Mouse (Mus musculus): Measurements from ENCODE around the gene Vps33b.
A peak's percentile ranks its signal among the peaks of the same experiment; 100 is the strongest.

The Vps33b gene

GRCm38 (mm10) chr7:80268897-80269750, at the start of gene Vps33b:
Gene Vps33b, plus strand, starts transcription at chr7:80269649.
- peak; percentile 95 to 97 for DNase-seq (ENCODE audit: low spot score in 2 of 2)

DNA sequence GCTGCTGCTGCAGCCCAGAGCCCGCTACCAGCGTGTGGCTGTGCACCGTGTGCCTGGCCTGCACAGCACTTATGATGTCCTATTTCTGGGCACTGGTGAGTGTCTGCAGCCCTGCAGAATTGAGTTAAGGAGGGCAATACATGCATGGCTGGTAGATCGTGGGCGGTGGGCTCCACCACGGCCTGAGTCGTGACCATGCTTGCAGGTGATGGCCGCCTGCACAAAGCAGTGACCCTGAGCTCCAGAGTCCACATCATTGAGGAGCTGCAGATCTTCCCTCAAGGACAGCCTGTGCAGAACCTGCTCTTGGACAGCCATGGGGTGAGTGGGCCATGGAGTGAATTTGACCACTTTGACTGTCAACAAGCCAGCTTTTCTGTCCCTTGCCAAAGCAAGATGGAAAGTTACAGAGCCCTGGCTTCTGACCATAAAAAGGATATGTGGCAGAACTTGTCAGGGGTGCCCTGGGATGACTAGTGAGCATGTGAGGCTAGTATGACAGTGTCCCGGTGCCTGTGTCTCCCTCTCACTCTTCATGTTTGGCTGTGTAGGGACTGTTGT, 49.1 kb upstream of the Vps33b start:
- no peak for DNase-seq (ENCODE audit: low spot score in 2 of 2)

- DNase-seq (ENCODE audit: low spot score in 2 of 2), result no peak
Measured at GRCm38 (mm10) chr7:80221179-80221750, 48.2 kb upstream of the Vps33b start.

GRCm38 (mm10) chr7:80227065-80227464, 42.4 kb upstream of the Vps33b start:
- DNase-seq (ENCODE audit: low spot score in 2 of 2), result no peak

GRCm38 (mm10) chr7:80230196-80230595, 39.3 kb upstream of the Vps33b start:
- no peak for DNase-seq (ENCODE audit: low spot score in 2 of 2)

GRCm38 (mm10) chr7:80231971-80232488, 37.4 kb upstream of the Vps33b start:
- no peak for DNase-seq (ENCODE audit: low spot score in 2 of 2)

DNA sequence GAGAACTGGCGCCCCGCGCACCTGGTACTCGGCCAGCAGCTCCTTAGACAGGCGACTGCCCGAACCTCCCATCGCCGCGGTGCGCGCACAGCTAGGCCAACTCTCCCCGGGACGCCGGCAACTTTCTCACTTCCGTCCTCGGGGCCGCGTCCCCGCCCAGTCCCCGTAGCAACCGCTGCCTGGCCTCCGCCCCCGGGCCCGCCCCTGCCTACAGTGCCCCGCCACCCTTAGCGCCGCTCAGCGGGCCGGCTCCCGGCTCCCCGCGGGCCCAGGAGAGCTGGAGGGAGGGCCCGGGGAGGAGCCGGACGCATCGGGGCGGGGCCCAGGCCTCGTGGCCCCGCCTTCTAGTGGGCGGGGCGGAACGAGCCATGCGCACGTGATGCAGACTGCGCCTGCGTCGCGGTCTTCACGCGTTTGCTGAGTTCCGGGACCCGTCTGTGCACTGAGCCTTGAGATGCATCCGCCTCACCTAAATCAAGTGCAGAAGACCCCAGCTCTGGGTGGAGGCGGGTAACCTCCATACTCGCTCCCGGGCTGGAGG, 36.9 kb upstream of the Vps33b start, which contains the start of the genes Cib1 and Gdpgp1:
TSS of gene Cib1 (minus strand) at position 325 of the 541 bp plus-strand sequence.
TSS of gene Gdpgp1 (plus strand) at position 377 of the 541 bp plus-strand sequence.
- peak; percentile 82 to 93 for DNase-seq (ENCODE audit: low spot score in 2 of 2)

GRCm38 (mm10) chr7:80233799-80234198, 35.6 kb upstream of the Vps33b start:
- DNase-seq (ENCODE audit: low spot score in 2 of 2), result no peak

DNA sequence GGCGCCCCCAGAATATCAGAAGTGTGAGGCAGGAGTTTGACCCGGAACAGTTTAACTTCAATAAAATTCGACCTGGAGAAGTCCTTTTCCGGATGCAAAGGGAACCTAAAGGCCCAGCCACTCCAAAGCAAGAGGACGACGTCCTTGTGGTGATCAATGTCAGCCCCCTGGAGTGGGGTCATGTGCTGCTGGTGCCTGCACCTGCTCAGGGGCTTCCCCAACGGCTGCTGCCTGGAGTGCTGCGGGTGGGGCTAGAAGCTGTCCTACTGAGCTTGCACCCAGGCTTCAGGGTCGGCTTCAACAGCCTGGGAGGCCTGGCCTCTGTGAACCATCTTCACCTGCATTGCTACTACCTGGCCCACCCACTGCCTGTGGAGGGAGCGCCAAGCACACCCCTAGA, 30.9 kb upstream of the Vps33b start:
- DNase-seq (ENCODE audit: low spot score in 2 of 2), result no peak

- DNase-seq (ENCODE audit: low spot score in 2 of 2), result no peak
Measured at GRCm38 (mm10) chr7:80241661-80242060, 27.8 kb upstream of the Vps33b start.

DNA sequence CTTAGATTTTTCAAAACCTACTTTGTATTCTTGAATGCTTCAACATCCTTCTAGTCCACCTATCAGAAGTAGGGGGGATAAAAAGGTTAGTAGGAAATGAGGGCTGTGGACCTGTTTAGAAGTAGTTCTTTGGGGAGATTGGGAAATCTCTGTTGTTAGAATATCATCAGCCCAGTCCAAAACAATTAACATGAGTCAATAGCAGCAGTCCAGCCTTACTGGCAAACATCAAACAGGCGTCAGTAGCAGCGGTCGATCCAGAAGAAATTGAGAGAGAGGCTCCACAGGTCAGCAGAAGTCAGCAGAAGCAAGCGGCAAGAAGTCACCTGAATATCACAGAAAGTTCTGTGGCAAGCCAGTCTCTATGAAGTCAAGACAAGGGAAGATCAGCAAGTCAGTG, 24.6 kb upstream of the Vps33b start:
- DNase-seq (ENCODE audit: low spot score in 2 of 2), result no peak

DNA sequence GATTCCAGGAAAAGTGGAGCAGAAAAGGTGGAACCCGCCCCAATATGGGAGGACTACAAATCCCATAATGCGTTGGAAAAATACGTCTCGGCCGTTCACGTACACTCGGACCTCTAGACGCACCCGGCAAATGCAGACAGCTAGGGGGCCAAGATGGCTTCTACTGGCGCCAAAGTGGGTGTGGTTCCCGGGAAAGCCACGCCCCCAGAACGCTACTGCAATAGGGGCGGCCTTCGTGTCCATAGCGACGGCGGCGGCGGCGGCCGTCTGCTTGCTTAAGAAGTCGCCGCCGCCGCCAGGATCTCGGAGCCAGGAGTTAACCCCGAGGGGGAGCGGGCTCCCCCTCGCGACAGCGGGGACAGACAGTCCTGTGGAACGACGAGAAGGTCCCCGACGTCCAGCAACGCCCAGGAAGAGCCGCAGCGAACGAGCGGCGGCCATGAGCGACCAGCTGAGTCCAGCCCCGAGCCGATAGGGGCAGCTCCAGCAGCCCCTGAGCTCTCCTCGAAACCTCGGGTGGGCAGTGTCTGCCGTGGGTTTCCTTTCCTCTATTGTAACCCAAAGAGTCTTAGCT, 23.2 kb upstream of the Vps33b start, which contains the start of gene Ttll13:
TSS of gene Ttll13 (plus strand) at position 229 of the 574 bp plus-strand sequence.
- DNase-seq (ENCODE audit: low spot score in 2 of 2), result peak; percentile 90 to 96

DNA sequence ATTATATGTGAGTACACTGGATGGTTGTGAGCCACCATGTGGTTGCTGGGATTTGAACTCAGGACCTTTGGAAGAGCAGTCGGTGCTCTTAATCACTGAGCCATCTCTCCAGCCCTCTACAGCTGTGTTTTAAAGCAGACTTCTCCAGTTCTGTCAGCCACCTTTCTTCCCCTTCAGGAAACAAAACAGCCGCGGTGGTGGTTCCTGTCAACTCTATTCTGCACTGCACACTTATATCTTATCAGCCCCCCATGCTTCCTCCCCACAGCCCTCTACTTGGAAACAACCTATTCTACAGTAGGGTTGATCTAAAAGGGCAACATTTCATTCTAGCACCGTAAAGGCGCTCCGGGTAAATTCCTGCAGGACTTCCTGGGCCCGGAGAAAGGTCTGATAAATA, 22.6 kb upstream of the Vps33b start:
- no peak for DNase-seq (ENCODE audit: low spot score in 2 of 2)

DNA sequence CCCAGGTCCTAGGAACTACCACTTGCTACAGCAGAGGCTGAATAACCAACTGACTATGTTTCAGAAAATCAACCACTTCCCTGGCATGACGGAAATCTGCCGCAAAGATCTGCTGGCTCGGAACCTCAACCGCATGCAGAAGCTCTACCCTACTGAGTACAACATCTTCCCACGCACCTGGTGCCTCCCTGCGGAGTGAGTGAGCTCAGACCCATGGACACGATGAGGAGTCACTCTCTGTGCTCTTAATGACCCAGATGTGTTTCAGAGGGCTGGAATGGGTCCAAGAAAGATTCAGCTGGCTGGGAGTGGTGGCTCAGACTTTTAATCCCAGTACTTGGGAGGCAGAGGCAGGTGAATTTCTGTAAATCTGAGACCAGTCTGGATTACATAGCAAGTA, 17.0 kb upstream of the Vps33b start:
- no peak for DNase-seq (ENCODE audit: low spot score in 2 of 2)

DNA sequence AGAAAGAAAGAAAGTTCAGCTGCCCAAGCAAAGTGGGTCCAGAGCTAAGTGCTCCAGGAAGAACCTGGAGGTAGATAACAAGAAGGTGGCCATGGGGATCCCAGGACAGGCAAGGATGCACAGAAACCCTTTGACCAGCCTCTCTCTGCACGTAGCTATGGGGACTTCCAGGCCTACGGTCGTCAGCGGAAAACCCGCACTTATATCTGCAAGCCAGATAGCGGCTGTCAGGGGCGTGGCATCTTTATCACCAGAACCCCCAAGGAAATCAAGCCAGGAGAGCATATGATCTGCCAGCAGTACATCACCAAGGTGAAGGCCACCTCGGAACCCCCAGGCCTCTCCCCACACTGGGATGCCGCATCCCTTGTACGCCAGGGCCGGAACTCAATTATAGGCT, 16.6 kb upstream of the Vps33b start:
- no peak for DNase-seq (ENCODE audit: low spot score in 2 of 2)

DNA sequence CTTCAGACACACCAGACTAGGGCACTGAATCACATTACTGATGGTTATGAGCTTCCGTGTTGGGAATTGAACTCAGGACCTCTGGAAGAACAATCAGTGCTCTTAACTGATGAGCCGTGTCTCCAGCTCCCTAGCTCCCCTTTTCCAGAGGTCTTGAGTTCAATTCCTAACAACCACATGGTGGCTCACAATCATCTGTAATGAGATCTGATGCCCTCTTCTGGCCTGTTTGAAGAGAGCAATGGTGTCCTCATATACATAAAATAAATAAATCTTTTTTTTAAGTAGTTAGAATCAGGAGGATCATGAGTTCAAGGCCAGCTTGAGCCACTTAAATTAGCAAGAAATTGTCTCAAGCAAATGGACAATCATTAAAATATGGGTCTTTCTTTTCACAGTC, 13.5 kb upstream of the Vps33b start:
- no peak for DNase-seq (ENCODE audit: low spot score in 2 of 2)

- no peak for DNase-seq (ENCODE audit: low spot score in 2 of 2)
Measured at GRCm38 (mm10) chr7:80257706-80258105, 11.7 kb upstream of the Vps33b start.

GRCm38 (mm10) chr7:80260625-80261371, 8.7 kb upstream of the Vps33b start, which contains the start of gene Ngrn:
Gene Ngrn, plus strand, starts transcription at chr7:80261215.
- DNase-seq (ENCODE audit: low spot score in 2 of 2), result peak; percentile 53 to 79

- DNase-seq (ENCODE audit: low spot score in 2 of 2), result no peak
Measured at GRCm38 (mm10) chr7:80261372-80261990, 8.0 kb upstream of the Vps33b start.

GRCm38 (mm10) chr7:80264606-80265005, 4.8 kb upstream of the Vps33b start:
- DNase-seq (ENCODE audit: low spot score in 2 of 2), result no peak

DNA sequence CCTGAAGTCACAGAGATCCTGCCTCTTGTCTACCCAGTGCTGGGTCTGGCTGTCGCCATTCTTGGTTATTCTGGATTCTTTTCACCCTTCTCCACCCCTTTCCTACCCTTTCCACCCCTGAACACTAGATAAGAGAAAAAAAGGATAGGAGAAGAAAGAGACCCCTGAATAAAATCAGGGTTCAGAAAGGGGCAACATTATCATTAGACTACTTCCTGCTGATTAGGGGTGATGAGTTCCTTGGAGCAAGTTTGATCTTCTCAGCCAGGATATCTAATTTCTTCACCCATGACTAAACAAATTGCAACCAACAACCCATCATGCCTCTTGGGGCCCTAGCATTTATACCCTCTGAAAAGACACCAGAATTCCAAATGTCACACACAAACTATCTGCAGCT, 1.7 kb upstream of the Vps33b start:
- no peak for DNase-seq (ENCODE audit: low spot score in 2 of 2)

Data from cerebellum, postnatal 4 days (tissue).